Mouse (Mus musculus) kidney, adult 2 months (tissue): Measurements from ENCODE around the gene Gm10306. TPM values are rescaled to one million over a fixed set of nuclear protein-coding genes. Genes with fewer than 3 reads are reported as not detected.
A peak's percentile ranks its signal among the peaks of the same experiment; 100 is the strongest.

ENCODE experiments used
- DNase-seq: peaks from one replicate; pipeline ENCODE4 v3.0.0; 2021
- H3K27ac ChIP-seq: fragments of 200-500 bp; 2 replicates; pipeline ENCODE4 v1.5.1; 2012; ENCODE audit warnings: low read depth, low read length, control low read depth, inconsistent platforms; ENCODE audit not compliant: insufficient read depth
- H3K27me3 ChIP-seq: fragments of 200-500 bp; replicated peaks from 2 replicates; pipeline ENCODE4 v1.6.1; 2012; ENCODE audit warnings: mild to moderate bottlenecking, moderate library complexity, low read length, inconsistent platforms; ENCODE audit not compliant: control insufficient read depth, insufficient read depth
- H3K36me3 ChIP-seq: fragments of 200-500 bp; 2 replicates; pipeline ENCODE4 v1.6.1; 2012; ENCODE audit warnings: mild to moderate bottlenecking, moderate library complexity, low read length, inconsistent platforms; ENCODE audit not compliant: control insufficient read depth, insufficient read depth
- H3K4me1 ChIP-seq: fragments of 200-500 bp; 2 replicates; pipeline ENCODE4 v1.6.1; 2011; ENCODE audit warnings: low read length; ENCODE audit not compliant: control insufficient read depth, insufficient read depth
- H3K4me3 ChIP-seq: fragments of 200-500 bp; 2 replicates; pipeline ENCODE4 v1.5.1; 2011; ENCODE audit warnings: mild to moderate bottlenecking, low read depth, low read length, control low read depth; ENCODE audit not compliant: insufficient read depth
- CTCF ChIP-seq: fragments of 200-500 bp; conservative IDR thresholded peaks from 2 replicates; pipeline ENCODE4 v1.5.1; 2011; ENCODE audit warnings: low read depth, mild to moderate bottlenecking, control low read depth, low read length, moderate library complexity, mixed read lengths; ENCODE audit not compliant: insufficient read depth, insufficient read length
- POLR2A ChIP-seq: fragments of 200-500 bp; IDR thresholded peaks from one replicate; pipeline ENCODE4 v1.6.1; 2011; ENCODE audit warnings: low read depth, low read length, control low read depth
- WGBS: fragments of 180-500 bp; shearing (Covaris S2); methylation state at CpG from one replicate; pipeline ENCODE4 v1.1.7; 2018; 5-methylcytosine and 5-hydroxymethylcytosine counted together
- polyA plus RNA-seq: library from polyadenylated mRNA; depleted of rRNA; stranded (reverse); fragments of >200 nt; gene quantifications from 2 replicates; pipeline ENCODE4 v1.2.3, GENCODE M21; 2012; rRNA removed

Gene Gm10306
- polyA plus RNA-seq, 1 experiment = not detected

DNA sequence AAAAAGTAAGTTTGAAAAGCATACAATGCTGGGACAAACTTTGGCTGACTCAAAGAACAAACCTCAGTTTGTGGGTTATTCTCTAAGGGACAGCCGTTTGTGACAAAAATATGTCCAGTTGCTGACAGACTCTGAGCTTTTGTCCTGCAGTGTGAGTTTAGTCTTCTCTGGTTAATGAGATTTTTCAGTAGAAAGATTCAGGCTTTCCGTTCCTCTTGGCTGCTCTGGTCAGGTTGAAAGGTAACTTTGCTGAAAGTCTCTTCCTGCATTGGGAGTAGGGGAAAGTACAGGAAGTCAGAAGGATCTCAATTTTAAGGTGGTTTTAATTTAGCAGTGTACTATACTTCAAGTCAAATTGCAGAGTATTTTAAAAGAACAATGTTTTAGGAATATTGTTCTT, 49.2 kb downstream of the Gm10306 start:
- Histone ChIP-seq H3K27ac (peak overlapping the region; percentile 97), H3K4me1 (peaks cover 4% of the 10 kb centered on the region; the same call in 1 of the 2 replicates), H3K36me3 (no peaks in the 10 kb centered on the region), H3K4me3 (no peak overlapping the region), H3K27me3 (no peaks in the 10 kb centered on the region)
- peak; percentile 80 for DNase-seq
- TF ChIP-seq POLR2A (no peak), CTCF (no peak)
- 42% methylated on average over 2 of the region's 2 CpGs for WGBS

Other genes starting within 250 kb of the Gm10306 start
- 2.4 and 2.9 TPM in 2 replicates for gene Caap1, start 250 bp downstream of the Gm10306 start, polyA plus RNA-seq
- gene Plaa, start 46.7 kb downstream of the Gm10306 start, polyA plus RNA-seq = 26.5 and 41.9 TPM in 2 replicates
- gene Ift74, start 57.9 kb downstream of the Gm10306 start, polyA plus RNA-seq = 1.6 and 2.0 TPM in 2 replicates
- 37.0 and 47.2 TPM in 2 replicates for gene Lrrc19, start 93.6 kb downstream of the Gm10306 start, polyA plus RNA-seq
- 15.9 and 21.6 TPM in 2 replicates for gene Tek, start 182.7 kb downstream of the Gm10306 start, polyA plus RNA-seq